Mouse (Mus musculus) erythroblast, embryonic 14.5 days (primary cell): ENCODE results near the gene Ccdc172.

Source experiments
- GATA1 ChIP-seq: IDR thresholded peaks from 2 replicates; pipeline ENCODE4 v1.6.1; 2012; ENCODE audit warnings: low read length, inconsistent platforms, mixed read lengths
- TAL1 ChIP-seq: IDR thresholded peaks from 3 replicates; pipeline ENCODE4 v1.6.1; 2012; ENCODE audit warnings: low read length, inconsistent platforms, mixed read lengths

DNA sequence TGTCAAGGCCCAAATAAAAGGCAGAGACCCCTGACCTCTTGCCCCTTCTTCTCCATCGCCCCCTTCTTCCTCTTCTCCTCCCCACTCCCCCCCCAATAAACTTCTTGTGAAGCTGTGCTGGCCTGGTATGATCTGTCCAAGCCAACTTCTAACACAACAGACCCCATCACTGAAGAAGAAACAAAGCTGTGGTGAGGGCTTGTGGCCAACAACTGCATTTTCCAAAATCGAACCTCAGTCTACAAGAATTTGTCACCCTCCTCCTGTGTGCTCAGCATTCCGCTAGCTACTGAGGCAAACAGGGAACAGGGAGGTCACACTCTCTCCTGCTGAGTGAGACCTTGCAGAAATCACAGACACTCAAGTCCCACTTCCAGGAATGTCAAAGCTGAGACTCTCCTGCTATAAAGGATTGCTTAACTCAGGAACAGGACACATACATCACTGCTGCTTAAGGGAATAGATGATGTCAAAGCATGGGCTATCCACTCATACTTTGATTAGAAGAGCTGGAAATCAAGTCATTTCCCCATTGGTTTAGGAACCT is 12.3 kb upstream of the Ccdc172 start:
- no peak for TF ChIP-seq GATA1
- TF ChIP-seq TAL1: no peak
